Mouse (Mus musculus) liver, adult 2 months (tissue): ENCODE results near the gene Gng5. TPM values are rescaled to one million over a fixed set of nuclear protein-coding genes. Genes with fewer than 3 reads are reported as not detected.
A peak's percentile ranks its signal among the peaks of the same experiment; 100 is the strongest.

Experiments used
- DNase-seq: peaks from one replicate; pipeline ENCODE4 v3.0.0-alpha.2; 2011; ENCODE audit warnings: low read depth, low spot score; ENCODE audit errors: extremely low read depth
- H3K27ac ChIP-seq: fragments of 200-500 bp; replicated peaks from 2 replicates; pipeline ENCODE4 v1.5.1; 2012; ENCODE audit warnings: low read depth, mild to moderate bottlenecking, control low read depth, inconsistent platforms, low read length; ENCODE audit not compliant: insufficient read depth
- H3K27me3 ChIP-seq: fragments of 200-500 bp; 2 replicates; pipeline ENCODE4 v1.6.1; 2012; ENCODE audit warnings: mild to moderate bottlenecking, moderate library complexity, low read length, inconsistent platforms; ENCODE audit not compliant: control insufficient read depth, insufficient read depth
- H3K36me3 ChIP-seq: fragments of 200-500 bp; 2 replicates; pipeline ENCODE4 v1.6.1; 2012; ENCODE audit warnings: low read length, inconsistent platforms; ENCODE audit not compliant: control insufficient read depth, insufficient read depth
- H3K4me1 ChIP-seq: fragments of 200-500 bp; 2 replicates; pipeline ENCODE4 v1.6.1; 2011; ENCODE audit warnings: low read length; ENCODE audit not compliant: control insufficient read depth, insufficient read depth
- H3K4me3 ChIP-seq: fragments of 200-500 bp; 2 replicates; pipeline ENCODE4 v1.5.1; 2011; ENCODE audit warnings: low read depth, mild to moderate bottlenecking, control low read depth, low read length, moderate library complexity; ENCODE audit not compliant: insufficient read depth
- H3K79me2 ChIP-seq: fragments of 200-500 bp; 2 replicates; pipeline ENCODE4 v1.6.1; 2012; ENCODE audit warnings: inconsistent platforms, mild to moderate bottlenecking, low read length, moderate library complexity; ENCODE audit not compliant: control insufficient read depth, insufficient read depth
- H3K9ac ChIP-seq: fragments of 200-500 bp; 2 replicates; pipeline ENCODE4 v1.6.1; 2012; ENCODE audit warnings: low read depth, mild to moderate bottlenecking, control low read depth, inconsistent platforms, low read length
- CTCF ChIP-seq: fragments of 200-500 bp; IDR thresholded peaks from 2 replicates; pipeline ENCODE4 v1.5.1; 2011; ENCODE audit warnings: low read depth, low read length, control low read depth
- POLR2A ChIP-seq: fragments of 200-500 bp; IDR thresholded peaks from 2 replicates; pipeline ENCODE4 v1.6.1; 2011; ENCODE audit warnings: low read length, control low read depth; ENCODE audit not compliant: insufficient read depth; ENCODE audit errors: extremely low read depth
- WGBS: fragments of 180-500 bp; shearing (Covaris S2); methylation state at CpG from one replicate; pipeline ENCODE4 v1.1.7; 2018; 5-methylcytosine and 5-hydroxymethylcytosine counted together
- polyA plus RNA-seq: library from polyadenylated mRNA; depleted of rRNA; stranded (reverse); fragments of >200 nt; gene quantifications from 2 replicates; pipeline ENCODE4 v1.2.3, GENCODE M21; 2012; rRNA removed
- total RNA-seq: library from RNA; depleted of rRNA; stranded (reverse); fragments of >200 nt; gene quantifications from 2 replicates; pipeline ENCODE4 v1.2.3, GENCODE M21; 2014; rRNA removed

Gng5 gene
- 198 and 243 TPM in 2 replicates for total RNA-seq
- 284 and 439 TPM in 2 replicates for polyA plus RNA-seq

DNA sequence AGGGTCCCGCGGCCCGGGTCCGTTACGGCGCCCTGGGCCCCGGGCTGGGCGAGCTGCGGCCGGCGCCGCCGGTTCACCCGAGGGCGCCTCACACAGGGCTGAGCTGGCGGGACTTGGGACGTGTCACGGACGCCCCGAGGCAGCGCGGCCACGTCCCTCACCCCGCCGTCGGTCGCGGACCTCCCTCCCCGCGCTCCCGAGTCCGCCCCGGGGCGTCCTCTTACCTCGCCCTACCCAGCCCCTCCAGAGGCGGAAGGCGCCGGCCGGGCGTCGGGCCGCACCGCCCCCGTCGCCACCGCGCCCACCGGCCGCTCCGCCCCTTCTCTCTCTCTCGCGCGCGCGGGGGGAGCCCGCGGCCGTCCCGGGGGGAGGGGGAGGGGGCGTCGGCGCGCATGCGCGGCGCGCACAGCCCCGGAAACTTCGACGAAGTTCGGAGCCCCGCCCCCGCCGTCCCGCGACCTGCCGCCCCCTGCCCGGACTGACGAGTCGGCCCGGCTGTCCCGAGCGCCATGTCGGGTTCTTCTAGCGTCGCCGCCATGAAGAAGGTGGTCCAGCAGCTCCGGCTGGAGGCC lies at the start of gene Gng5, which contains the start of gene Spata1:
TSS of gene Gng5 (plus strand) at position 377 of the 572 bp plus-strand sequence.
TSS of gene Spata1 (minus strand) at position 323 of the 572 bp plus-strand sequence.
- peak within 1 kb of the TSS; percentile 100 for H3K4me3 ChIP-seq
- H3K79me2 ChIP-seq: peaks cover 19% of the 10 kb centered on the region; the same call in 1 of the 2 replicates
- peak within 1 kb of the TSS; percentile 100 for H3K27ac ChIP-seq
- WGBS: under 1% methylated on average over 49 of the region's 88 CpGs
- TF ChIP-seq CTCF: no peak
- peak; percentile 84 for TF ChIP-seq POLR2A
- H3K36me3 ChIP-seq: peaks cover 10% of the 10 kb centered on the region
- H3K9ac ChIP-seq: peak within 1 kb of the TSS; percentile 100
- H3K27me3 ChIP-seq: no peaks in the 10 kb centered on the region
- H3K4me1 ChIP-seq: peaks cover 21% of the 10 kb centered on the region
- peak; percentile 70 for DNase-seq

GRCm38 (mm10) chr3:146450371-146450841 lies 49.2 kb upstream of the Gng5 start:
- H3K79me2 ChIP-seq: peaks cover 4% of the 10 kb centered on the region; the same call in 1 of the 2 replicates
- under 1% methylated on average over 29 of the region's 29 CpGs for WGBS
- H3K27me3 ChIP-seq: no peaks in the 10 kb centered on the region
- peak; percentile 97 for TF ChIP-seq POLR2A
- TF ChIP-seq CTCF: peak; percentile 18; the same call in 1 of the 2 replicates
- peaks cover 2% of the 10 kb centered on the region for H3K4me1 ChIP-seq
- peak overlapping the region; percentile 95 for H3K9ac ChIP-seq
- DNase-seq: peak; percentile 80
- peak overlapping the region; percentile 92 for H3K27ac ChIP-seq
- peak overlapping the region; percentile 92 for H3K4me3 ChIP-seq
- peaks cover 3% of the 10 kb centered on the region; the same call in 1 of the 2 replicates for H3K36me3 ChIP-seq

- Histone ChIP-seq H3K79me2 (peaks cover 4% of the 10 kb centered on the region; the same call in 1 of the 2 replicates), H3K4me3 (no peak overlapping the region), H3K27ac (no peak overlapping the region), H3K4me1 (peaks cover 2% of the 10 kb centered on the region), H3K9ac (no peak overlapping the region), H3K27me3 (no peaks in the 10 kb centered on the region), H3K36me3 (peaks cover 9% of the 10 kb centered on the region; the same call in 1 of the 2 replicates)
- peak; percentile 30 for DNase-seq
- TF ChIP-seq CTCF (no peak), POLR2A (no peak)
- WGBS: 82% methylated on average over 5 of the region's 5 CpGs
Measured at GRCm38 (mm10) chr3:146451375-146451774, 48.2 kb upstream of the Gng5 start.

DNA sequence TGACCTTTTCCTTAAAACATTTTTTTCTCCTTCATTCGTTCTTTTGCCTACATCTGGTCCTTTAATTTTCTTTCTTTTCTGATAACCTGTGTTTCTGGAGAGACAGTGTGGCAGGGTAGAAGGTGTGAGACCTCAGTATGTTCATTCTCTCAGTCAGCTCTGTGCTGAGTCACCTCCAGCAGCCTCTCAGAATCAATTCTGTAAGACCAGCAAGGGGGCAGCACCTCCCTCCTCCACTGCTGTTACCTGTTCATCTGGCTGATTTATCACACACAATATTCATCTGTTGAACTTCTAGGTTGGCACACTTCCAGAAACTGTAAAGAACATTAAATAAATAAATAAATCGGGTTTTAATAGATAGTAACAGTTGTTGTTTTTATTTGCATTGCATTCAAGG lies 36.7 kb upstream of the Gng5 start:
- Histone ChIP-seq H3K4me3 (no peak overlapping the region), H3K36me3 (peaks cover 13% of the 10 kb centered on the region), H3K9ac (no peak overlapping the region), H3K27me3 (no peaks in the 10 kb centered on the region), H3K4me1 (no peaks in the 10 kb centered on the region), H3K27ac (no peak overlapping the region), H3K79me2 (no peaks in the 10 kb centered on the region)
- WGBS: 63% methylated on average over 2 of the region's 2 CpGs
- no peak for DNase-seq
- TF ChIP-seq POLR2A: no peak
- TF ChIP-seq CTCF: no peak

DNA sequence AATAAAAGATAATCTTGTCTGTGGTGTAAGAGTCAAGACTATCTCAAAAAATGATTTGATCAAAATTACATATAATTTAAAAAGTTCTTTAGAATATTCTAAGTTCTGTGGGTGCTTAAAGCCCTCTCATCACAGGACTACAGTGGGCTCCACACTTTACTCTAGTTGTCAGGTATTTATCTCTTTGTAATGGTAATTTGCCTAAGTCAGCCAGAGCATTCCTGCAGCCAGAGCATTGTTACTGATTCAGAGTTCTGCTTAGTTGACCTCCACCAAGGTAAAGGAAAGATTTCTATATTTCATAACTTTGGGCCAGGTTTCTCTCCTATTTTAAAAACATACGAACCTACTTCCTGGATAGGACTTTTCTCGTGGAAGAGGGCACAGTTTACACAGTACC lies 30.4 kb upstream of the Gng5 start:
- TF ChIP-seq POLR2A (no peak), CTCF (no peak)
- 81% methylated on average over 2 of the region's 2 CpGs for WGBS
- H3K79me2 ChIP-seq: no peaks in the 10 kb centered on the region
- H3K4me1 ChIP-seq: no peaks in the 10 kb centered on the region
- H3K27ac ChIP-seq: no peak overlapping the region
- H3K9ac ChIP-seq: no peak overlapping the region
- H3K4me3 ChIP-seq: no peak overlapping the region
- DNase-seq: no peak
- peaks cover 4% of the 10 kb centered on the region for H3K36me3 ChIP-seq
- H3K27me3 ChIP-seq: no peaks in the 10 kb centered on the region

DNA sequence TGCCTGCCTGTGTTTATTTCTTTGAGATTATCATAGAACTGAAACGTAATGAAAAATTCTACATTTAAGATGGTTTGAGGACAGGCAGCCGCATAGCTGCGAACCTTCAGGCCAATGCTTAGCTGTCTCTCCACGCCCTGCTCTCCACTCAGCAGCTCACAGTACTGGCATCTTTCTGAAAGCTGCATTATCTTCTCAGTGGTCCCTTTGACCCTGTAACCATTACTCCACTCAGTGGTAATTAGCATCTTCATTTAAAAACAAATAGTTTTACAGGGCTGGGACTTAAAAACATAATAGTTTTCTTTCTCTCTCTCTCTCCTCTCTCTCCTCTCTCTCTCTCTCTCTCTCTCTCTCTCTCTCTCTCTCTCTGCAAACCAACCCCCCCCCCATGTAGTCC lies 26.9 kb upstream of the Gng5 start:
- H3K9ac ChIP-seq: no peak overlapping the region
- WGBS: 89% methylated on average over 4 of the region's 4 CpGs

More for the DNA sequence above, 26.9 kb upstream of the Gng5 start:
- no peak for DNase-seq
- no peak for TF ChIP-seq CTCF
- TF ChIP-seq POLR2A: no peak
- Histone ChIP-seq H3K27me3 (no peaks in the 10 kb centered on the region), H3K4me1 (no peaks in the 10 kb centered on the region), H3K27ac (no peak overlapping the region), H3K79me2 (no peaks in the 10 kb centered on the region), H3K36me3 (peaks cover 2% of the 10 kb centered on the region; the same call in 1 of the 2 replicates), H3K4me3 (no peak overlapping the region)
